Mouse (Mus musculus): ENCODE results near the gene Map4k1.

DNA sequence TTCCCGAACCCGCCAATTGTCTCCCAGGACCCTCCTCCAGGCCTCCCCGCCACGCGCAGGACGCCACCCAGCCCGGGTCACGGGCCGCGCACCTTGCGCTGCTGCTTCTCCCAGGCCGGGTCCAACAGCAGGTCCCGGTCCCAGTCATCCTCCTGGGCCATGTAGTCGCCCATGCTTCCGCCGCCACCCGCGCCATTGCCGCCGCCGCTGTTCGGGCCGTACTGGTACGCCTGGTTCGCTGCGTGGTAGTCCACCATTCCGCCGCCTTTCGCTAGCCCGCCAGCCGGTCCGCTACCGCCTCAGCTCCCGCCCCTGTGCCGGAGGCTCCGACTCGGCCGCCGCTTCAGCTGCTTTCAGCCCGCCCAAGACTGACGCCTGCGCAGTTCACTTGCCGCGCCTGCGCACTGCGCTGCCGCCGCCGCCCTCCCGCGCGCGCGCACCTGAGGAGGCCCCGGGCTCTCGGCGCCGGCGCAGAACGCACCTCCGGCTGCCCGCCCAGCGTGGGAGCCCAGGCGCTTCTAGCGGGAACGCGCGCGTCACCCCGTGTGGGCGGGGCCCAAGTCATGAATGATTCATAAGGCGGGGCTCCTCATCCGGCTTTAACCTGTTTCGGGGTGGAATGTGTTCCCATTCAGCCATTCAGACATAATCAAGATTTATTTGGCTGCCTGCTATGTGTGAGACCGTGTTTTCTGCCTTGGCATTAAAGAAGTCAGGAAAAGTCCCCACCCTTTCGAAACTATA is 19.8 kb upstream of the Map4k1 start, which contains the start of gene Actn4:
- peak; percentile 96 for TF ChIP-seq POLR2A (IDR thresholded peaks at IDR 0.05; ENCODE audit: borderline replicate concordance, extremely low read depth, insufficient read depth, insufficient read length, poor library complexity, severe bottlenecking)
- no peak for TF ChIP-seq CTCF (IDR thresholded peaks at IDR 0.05; ENCODE audit: borderline replicate concordance, extremely low read depth, insufficient read depth, insufficient read length)
